Mouse (Mus musculus): Measurements from ENCODE around the gene Cstad. TPM values are rescaled to one million over a fixed set of nuclear protein-coding genes. Genes with fewer than 3 reads are reported as not detected.
A peak's percentile ranks its signal among the peaks of the same experiment; 100 is the strongest.

Gene Cstad
- total RNA-seq, 2 experiments from 2014 or later = 5.0 to 5.9 TPM

GRCm38 (mm10) chr2:30654158-30654557, 59.3 kb downstream of the Cstad start:
- DNase-seq = no peak
- intact Hi-C loops (cut with DNase I; ENCODE audit: low total_unique reads) = no loop called here

- intact Hi-C loops (cut with DNase I; ENCODE audit: low total_unique reads) = no loop called here
- DNase-seq = no peak
Measured at GRCm38 (mm10) chr2:30654582-30654981, 59.7 kb downstream of the Cstad start.

GRCm38 (mm10) chr2:30655746-30656145, 60.9 kb downstream of the Cstad start:
- intact Hi-C loops (cut with DNase I; ENCODE audit: low total_unique reads) = no loop called here
- DNase-seq = no peak

- intact Hi-C loops (cut with DNase I; ENCODE audit: low total_unique reads) = no loop called here
- no peak for DNase-seq
Measured at GRCm38 (mm10) chr2:30656711-30657555, 62.1 kb downstream of the Cstad start.

- intact Hi-C loops (cut with DNase I; ENCODE audit: low total_unique reads) = no loop called here
- DNase-seq = peak; percentile 44
Measured at GRCm38 (mm10) chr2:30657674-30658479, 63.0 kb downstream of the Cstad start.

GRCm38 (mm10) chr2:30658480-30658843, 63.6 kb downstream of the Cstad start:
- intact Hi-C loops (cut with DNase I; ENCODE audit: low total_unique reads) = no loop called here
- peak; percentile 100 for DNase-seq

Other genes with a start within 250 kb of the Cstad start
- 10 to 100 TPM; 23.2 to 28.1 TPM for gene Sh3glb2, start 235.7 kb upstream of the Cstad start, total RNA-seq (2021)
- 10 to 100 TPM; 16.3 to 16.8 TPM for gene Miga2, start 230.8 kb upstream of the Cstad start, total RNA-seq (2021)
- 1 to 10 TPM; 7.0 to 7.3 TPM for gene Dolpp1, start 202.8 kb upstream of the Cstad start, total RNA-seq (2021)
- 100 to 1,000 TPM; 251 to 325 TPM for gene Crat, start 179.2 kb upstream of the Cstad start, total RNA-seq (2021)
- 10 to 100 TPM; 71.1 to 80.7 TPM for gene Ptpa, start 179.0 kb upstream of the Cstad start, total RNA-seq (2021)
- gene Ier5l, start 120.8 kb upstream of the Cstad start, total RNA-seq (2021) = 1 to 10 TPM; 3.5 to 4.2 TPM
- under 1 TPM; 0.44 to 0.45 TPM for gene 1700001O22Rik, start 208.6 kb downstream of the Cstad start, total RNA-seq (2021)
- gene Ntmt1, start 212.8 kb downstream of the Cstad start, total RNA-seq (2021) = 10 to 100 TPM; 17.0 to 20.8 TPM
- gene Asb6, start 235.3 kb downstream of the Cstad start, total RNA-seq (2021) = 1 to 10 TPM; 7.0 to 7.5 TPM
- gene Prrx2, start 239.9 kb downstream of the Cstad start, total RNA-seq (2021) = 1 to 10 TPM; 2.0 to 3.5 TPM

All from gastrocnemius, postnatal 14 days (tissue).